Mouse (Mus musculus): Measurements from ENCODE around the gene Cd3e. TPM values are rescaled to one million over a fixed set of nuclear protein-coding genes. Genes with fewer than 3 reads are reported as not detected.

The Cd3e gene
- total and polyA plus RNA-seq, 3 experiments: not detected

GRCm38 (mm10) chr9:45022800-45023199 lies 13.4 kb upstream of the Cd3e start (continued):
- no peak for TF ChIP-seq TCF12 (IDR thresholded peaks at IDR 0.05; ENCODE audit: low read depth, low read length)
- TF ChIP-seq JUND (IDR thresholded peaks at IDR 0.05; ENCODE audit: low read depth, low read length): no peak
- no peak for TF ChIP-seq ZKSCAN1 (IDR thresholded peaks at IDR 0.05; ENCODE audit: low read depth, low read length)
- TF ChIP-seq ZNF384 (IDR thresholded peaks at IDR 0.05; ENCODE audit: low read depth, low read length): no peak
- peak; percentile 93 for TF ChIP-seq SMC3 (IDR thresholded peaks at IDR 0.05; ENCODE audit: low read depth, low read length)
- TF ChIP-seq POLR2AphosphoS2 (IDR thresholded peaks at IDR 0.05; ENCODE audit: low read length): no peak
- no peak for TF ChIP-seq MEF2A (IDR thresholded peaks at IDR 0.05; ENCODE audit: extremely low read depth, insufficient replicate concordance, low read depth, low read length, poor library complexity, severe bottlenecking)
- TF ChIP-seq TBP (IDR thresholded peaks at IDR 0.05; ENCODE audit: low read depth, low read length): no peak
- TF ChIP-seq SIN3A (IDR thresholded peaks at IDR 0.05; ENCODE audit: low read length): no peak
- TF ChIP-seq UBTF (IDR thresholded peaks at IDR 0.05; ENCODE audit: borderline replicate concordance, insufficient read depth, low read depth, low read length): no peak
- TF ChIP-seq USF1 (IDR thresholded peaks at IDR 0.05; ENCODE audit: low read depth, low read length): no peak
- no peak for TF ChIP-seq MAX (IDR thresholded peaks at IDR 0.05; ENCODE audit: low read length)

- no peaks in the 10 kb centered on the region for H3K79me2 ChIP-seq (ENCODE audit: control insufficient read depth, insufficient read depth, low read length, poor library complexity)
- peaks cover 0 to 1% of the 10 kb centered on the region in 2 experiments; a peak in 2 of 4 replicates for H3K27me3 ChIP-seq (ENCODE audit: control insufficient read depth in 1 of 2, insufficient read depth in 2 of 2, low read length in 2 of 2)
- H3K9me3 ChIP-seq (replicated peaks; ENCODE audit: insufficient read depth, low read length): no peaks in the 10 kb centered on the region
- TF ChIP-seq BHLHE40 (IDR thresholded peaks at IDR 0.05; ENCODE audit: borderline replicate concordance, low read depth, low read length) (no peak), MEF2A (IDR thresholded peaks at IDR 0.05; ENCODE audit: extremely low read depth, insufficient replicate concordance, low read depth, low read length, poor library complexity, severe bottlenecking) (no peak), GATA1 (IDR thresholded peaks at IDR 0.05; ENCODE audit: low read depth, low read length) (no peak), POLR2A (IDR thresholded peaks at IDR 0.05; ENCODE audit: control insufficient read depth in 1 of 2, insufficient read depth in 1 of 2, low read depth in 1 of 2, low read length in 2 of 2, poor library complexity in 1 of 2) (no peak), HCFC1 (IDR thresholded peaks at IDR 0.05; ENCODE audit: low read depth, low read length) (no peak), UBTF (IDR thresholded peaks at IDR 0.05; ENCODE audit: borderline replicate concordance, insufficient read depth, low read depth, low read length) (no peak), E2F4 (IDR thresholded peaks at IDR 0.05; ENCODE audit: borderline replicate concordance, low read depth, low read length) (no peak), ELF1 (IDR thresholded peaks at IDR 0.05; ENCODE audit: low read depth, low read length) (no peak), ZNF384 (IDR thresholded peaks at IDR 0.05; ENCODE audit: low read depth, low read length) (no peak), NRF1 (IDR thresholded peaks at IDR 0.05; ENCODE audit: insufficient read depth, low read depth, low read length, poor library complexity, severe bottlenecking) (no peak)
- H3K36me3 ChIP-seq (ENCODE audit: control insufficient read depth in 1 of 2, insufficient read depth in 2 of 2, low read length in 2 of 2): no peaks in the 10 kb centered on the region
- peaks cover 0 to 7% of the 10 kb centered on the region in 2 experiments; a peak in 3 of 4 replicates for H3K4me1 ChIP-seq (ENCODE audit: control insufficient read depth in 1 of 2, insufficient read depth in 2 of 2, low read length in 2 of 2)
- H3K9ac ChIP-seq (ENCODE audit: control insufficient read depth, low read depth, low read length, poor library complexity, severe bottlenecking): no peak overlapping the region
- no peak overlapping the region for H3K4me3 ChIP-seq (ENCODE audit: control insufficient read depth in 1 of 2, insufficient read depth in 1 of 2, low read depth in 2 of 2, low read length in 2 of 2)
- no peak overlapping the region; the same call in 1 of the 2 replicates for H3K27ac ChIP-seq (ENCODE audit: control insufficient read depth, low read depth, low read length)
- no peak for DNase-seq (ENCODE audit: low read depth, low spot score)
These were observed 8.6 kb upstream of the Cd3e start for GRCm38 (mm10) chr9:45018031-45018430.

Data from MEL (cell line).